Mouse (Mus musculus) lung, adult 2 months (tissue): ENCODE results near the gene Ap4m1.

ENCODE experiments used
- CTCF ChIP-seq: fragments of 200-500 bp; IDR thresholded peaks from 2 replicates; pipeline ENCODE4 v1.5.1; 2011; ENCODE audit warnings: mild to moderate bottlenecking, low read length, control low read depth; ENCODE audit not compliant: insufficient read depth
- POLR2A ChIP-seq: fragments of 200-500 bp; IDR thresholded peaks from 2 replicates; pipeline ENCODE4 v1.6.1; 2011; ENCODE audit warnings: low read depth, mild to moderate bottlenecking, control low read depth, low read length, borderline replicate concordance; ENCODE audit errors: extremely low read depth

- no peak for TF ChIP-seq CTCF
- peak; percentile 85; the same call in 1 of the 2 replicates for TF ChIP-seq POLR2A
Observed at GRCm38 (mm10) chr5:138160842-138161665, 10.7 kb upstream of the Ap4m1 start, which contains the start of gene Cops6.
